Mouse (Mus musculus): ENCODE data around the gene Oas1g. TPM values are rescaled to one million over a fixed set of nuclear protein-coding genes. Genes with fewer than 3 reads are reported as not detected.

Gene Oas1g
- polyA plus RNA-seq, 1 experiment from 2014 or later = 5.6 TPM

Small RNA genes lying within 50 kb of the gene (microRNA-seq; reads per million reads assigned to microRNA genes)
- not detected for gene Gm22907 (ENCODE audit: borderline number of aligned reads)

Other genes with a start within 250 kb of the Oas1g start
- 11.4 and 11.8 TPM in 2 replicates for gene Rasal1, start 238.8 kb downstream of the Oas1g start, polyA plus RNA-seq (2015; fragmentation: Nextera tagmentation; extraction: Ambion mirVana)
- 43.4 and 43.7 TPM in 2 replicates for gene Dtx1, start 175.7 kb downstream of the Oas1g start, polyA plus RNA-seq (2015; fragmentation: Nextera tagmentation; extraction: Ambion mirVana)
- gene Oas2, start 137.8 kb downstream of the Oas1g start, polyA plus RNA-seq (2015; fragmentation: Nextera tagmentation; extraction: Ambion mirVana) = 0.62 and 0.86 TPM in 2 replicates
- 1.7 and 1.9 TPM in 2 replicates for gene Oas3, start 110.0 kb downstream of the Oas1g start, polyA plus RNA-seq (2015; fragmentation: Nextera tagmentation; extraction: Ambion mirVana)
- 0.39 and 0.64 TPM in 2 replicates for gene Oas1e, start 92.1 kb downstream of the Oas1g start, polyA plus RNA-seq (2015; fragmentation: Nextera tagmentation; extraction: Ambion mirVana)
- gene Oas1c, start 75.1 kb downstream of the Oas1g start, polyA plus RNA-seq (2015; fragmentation: Nextera tagmentation; extraction: Ambion mirVana) = 1.9 and 2.1 TPM in 2 replicates
- gene Oas1f, start 40.2 kb downstream of the Oas1g start, polyA plus RNA-seq (2015; fragmentation: Nextera tagmentation; extraction: Ambion mirVana) = 0.42 and 0.44 TPM in 2 replicates
- 0.19 and 0.52 TPM in 2 replicates for gene Oas1h, start 26.2 kb downstream of the Oas1g start, polyA plus RNA-seq (2015; fragmentation: Nextera tagmentation; extraction: Ambion mirVana)
- 12.9 and 15.4 TPM in 2 replicates for gene Oas1a, start 19.9 kb upstream of the Oas1g start, polyA plus RNA-seq (2015; fragmentation: Nextera tagmentation; extraction: Ambion mirVana)
- 0.66 TPM in 2 replicates for gene Oas1d, start 26.9 kb upstream of the Oas1g start, polyA plus RNA-seq (2015; fragmentation: Nextera tagmentation; extraction: Ambion mirVana)
- gene Rph3a, start 122.5 kb upstream of the Oas1g start, polyA plus RNA-seq (2015; fragmentation: Nextera tagmentation; extraction: Ambion mirVana) = 0.04 and 0.07 TPM in 2 replicates